Mouse (Mus musculus): ENCODE data around the gene Rpap3. TPM values are rescaled to one million over a fixed set of nuclear protein-coding genes. Genes with fewer than 3 reads are reported as not detected.

The Rpap3 gene
- polyA plus RNA-seq, 1 experiment from 2014 or later: 31.3 TPM

Other genes starting within 250 kb of the Rpap3 start
- gene Endou, start 25.5 kb upstream of the Rpap3 start, polyA plus RNA-seq (2015; fragmentation: Nextera tagmentation; extraction: Ambion mirVana): 0.15 and 3.5 TPM in 2 replicates
- gene Rapgef3, start 62.1 kb upstream of the Rpap3 start, polyA plus RNA-seq (2015; fragmentation: Nextera tagmentation; extraction: Ambion mirVana): 12.5 and 19.5 TPM in 2 replicates
- gene Slc48a1, start 72.7 kb upstream of the Rpap3 start, polyA plus RNA-seq (2015; fragmentation: Nextera tagmentation; extraction: Ambion mirVana): 99.0 and 101 TPM in 2 replicates
- gene Hdac7, start 138.7 kb upstream of the Rpap3 start, polyA plus RNA-seq (2015; fragmentation: Nextera tagmentation; extraction: Ambion mirVana): 26.5 and 32.1 TPM in 2 replicates
- 0.17 and 0.63 TPM in 2 replicates for gene Vdr, start 204.8 kb upstream of the Rpap3 start, polyA plus RNA-seq (2015; fragmentation: Nextera tagmentation; extraction: Ambion mirVana)